Mouse (Mus musculus) ES-E14 (cell line): ENCODE measurements around the gene Asb4. TPM values are rescaled to one million over a fixed set of nuclear protein-coding genes. Genes with fewer than 3 reads are reported as not detected.

Source experiments
- DNase-seq: peaks from one replicate; pipeline ENCODE4 v3.0.0-alpha.2; 2013; ENCODE audit warnings: low read depth, low spot score
- H3K27ac ChIP-seq: 2 replicates; pipeline ENCODE4 v1.5.1; 2012; ENCODE audit warnings: low read depth, mild to moderate bottlenecking, low read length, moderate library complexity, mixed read lengths; ENCODE audit not compliant: poor library complexity, insufficient read depth, severe bottlenecking
- H3K36me3 ChIP-seq: 2 replicates; pipeline ENCODE4 v1.6.1; 2012; ENCODE audit warnings: mild to moderate bottlenecking, low read length, moderate library complexity, mixed read lengths; ENCODE audit not compliant: control insufficient read depth, poor library complexity, insufficient read depth, severe bottlenecking
- H3K4me1 ChIP-seq, 2 experiments: fragments of 150-350 bp in 1 of 2; sonication (generic) in 1 of 2; 2 replicates each; pipeline ENCODE4 v1.6.1; 2012; ENCODE audit warnings: low read length in 2 of 2, mild to moderate bottlenecking in 1 of 2, mixed read lengths in 1 of 2; ENCODE audit not compliant: control insufficient read depth in 2 of 2, insufficient read depth in 2 of 2, poor library complexity in 1 of 2
- H3K4me3 ChIP-seq, 2 experiments: fragments of 150-350 bp in 1 of 2; sonication (generic) in 1 of 2; 2 replicates each; pipeline ENCODE4 v1.5.1; 2012; ENCODE audit warnings: low read length in 2 of 2, low read depth in 1 of 2, mild to moderate bottlenecking in 1 of 2, mixed read lengths in 1 of 2; ENCODE audit not compliant: insufficient read depth in 1 of 2, poor library complexity in 1 of 2, severe bottlenecking in 1 of 2
- H3K9ac ChIP-seq: 2 replicates; pipeline ENCODE4 v1.6.1; 2012; ENCODE audit warnings: low read depth, mild to moderate bottlenecking, low read length, mixed read lengths; ENCODE audit not compliant: poor library complexity, insufficient read depth, severe bottlenecking
- H3K9me3 ChIP-seq: fragments of 150-350 bp; sonication (generic); 2 replicates; pipeline ENCODE4 v1.6.1; 2012; ENCODE audit warnings: low read depth, mild to moderate bottlenecking, low read length; ENCODE audit not compliant: control insufficient read depth, insufficient read depth
- CHD2 ChIP-seq: IDR thresholded peaks from 2 replicates; pipeline ENCODE4 v1.6.1; 2014; ENCODE audit warnings: mild to moderate bottlenecking, low read depth, low read length, inconsistent platforms
- HCFC1 ChIP-seq: IDR thresholded peaks from 2 replicates; pipeline ENCODE4 v1.6.1; 2012; ENCODE audit warnings: low read length, inconsistent platforms, borderline replicate concordance; ENCODE audit not compliant: insufficient read depth
- MAFK ChIP-seq: IDR thresholded peaks from 2 replicates; pipeline ENCODE4 v1.6.1; 2014; ENCODE audit warnings: mild to moderate bottlenecking, low read depth, low read length, inconsistent platforms; ENCODE audit not compliant: insufficient read depth
- ZC3H11A ChIP-seq: IDR thresholded peaks from 2 replicates; pipeline ENCODE4 v1.6.1; 2012; ENCODE audit warnings: low read depth, mild to moderate bottlenecking, inconsistent platforms, low read length, borderline replicate concordance
- ZNF384 ChIP-seq: IDR thresholded peaks from 2 replicates; pipeline ENCODE4 v1.6.1; 2012; ENCODE audit warnings: low read depth, low read length, inconsistent platforms
- in situ Hi-C, 2 experiments: fragments of 600-800 bp; cut with MboI; formaldehyde crosslinking; loops; one replicate each; pipeline ENCODE4 v1.15.1; 2025; ENCODE audit warnings: low sequenced_read_pairs in 2 of 2, inconsistent platforms in 1 of 2; ENCODE audit not compliant: unreplicated experiment in 2 of 2
- total RNA-seq: library from RNA; depleted of rRNA; stranded (reverse); fragments of 300-350 nt; gene quantifications from 2 replicates; pipeline ENCODE4 v1.2.3, GENCODE M21; 2012

Asb4 gene
- total RNA-seq, 1 experiment: 0.22 TPM

- in situ Hi-C loops: loop anchor here (25.0 kb wide), 2 partner anchors 265 to 715 kb away; no protein-coding TSS in a partner anchor
- H3K36me3 ChIP-seq: no peaks in the 10 kb centered on the region
- no peak overlapping the region for H3K4me3 ChIP-seq
- no peak overlapping the region for H3K9ac ChIP-seq
- peaks cover 13 to 16% of the 10 kb centered on the region in 2 experiments for H3K4me1 ChIP-seq
- no peak overlapping the region for H3K27ac ChIP-seq
- no peak for DNase-seq
- H3K9me3 ChIP-seq: no peaks in the 10 kb centered on the region
- TF ChIP-seq MAFK (no peak), ZC3H11A (no peak), CHD2 (no peak), ZNF384 (no peak), HCFC1 (no peak)
Observed at GRCm38 (mm10) chr6:5376884-5377283, 6.3 kb upstream of the Asb4 start.

- no peak overlapping the region for H3K27ac ChIP-seq
- no peaks in the 10 kb centered on the region for H3K36me3 ChIP-seq
- in situ Hi-C loops: loop anchor here (25.0 kb wide), 2 partner anchors 267 to 717 kb away; no protein-coding TSS in a partner anchor
- H3K9ac ChIP-seq: no peak overlapping the region
- TF ChIP-seq HCFC1 (no peak), MAFK (no peak), CHD2 (no peak), ZC3H11A (no peak), ZNF384 (no peak)
- no peaks in the 10 kb centered on the region for H3K9me3 ChIP-seq
- no peak overlapping the region for H3K4me3 ChIP-seq
- peaks cover 11 to 16% of the 10 kb centered on the region in 2 experiments; a peak in 3 of 4 replicates for H3K4me1 ChIP-seq
- DNase-seq: no peak
Observed at GRCm38 (mm10) chr6:5379048-5379447, 4.1 kb upstream of the Asb4 start.

- in situ Hi-C loops: loop anchor here (5.0 to 25.0 kb wide), 3 partner anchors 268 to 728 kb away; no protein-coding TSS in a partner anchor
- peak overlapping the region in 1 of 2 experiments; percentile 30; a peak in 3 of 4 replicates for H3K4me3 ChIP-seq
Observed at GRCm38 (mm10) chr6:5379781-5380623, 3.2 kb upstream of the Asb4 start.

GRCm38 (mm10) chr6:5380624-5381252 is 2.4 kb upstream of the Asb4 start:
- in situ Hi-C loops: loop anchor here (5.0 to 25.0 kb wide), 3 partner anchors 268 to 728 kb away; no protein-coding TSS in a partner anchor
- TF ChIP-seq ZNF384: no peak
- TF ChIP-seq MAFK: no peak
- Histone ChIP-seq H3K36me3 (no peaks in the 10 kb centered on the region), H3K9me3 (no peaks in the 10 kb centered on the region), H3K4me1 (peaks cover 9 to 16% of the 10 kb centered on the region in 2 experiments; a peak in 3 of 4 replicates), H3K4me3 (no peak overlapping the region; a peak in 1 of 4 replicates), H3K27ac (no peak overlapping the region), H3K9ac (no peak overlapping the region)
- no peak for DNase-seq

More at GRCm38 (mm10) chr6:5379781-5380623, 3.2 kb upstream of the Asb4 start:
- H3K4me1 ChIP-seq: peaks cover 9 to 16% of the 10 kb centered on the region in 2 experiments; a peak in 3 of 4 replicates
- H3K9me3 ChIP-seq: no peaks in the 10 kb centered on the region
- H3K27ac ChIP-seq: no peak overlapping the region
- no peaks in the 10 kb centered on the region for H3K36me3 ChIP-seq
- TF ChIP-seq CHD2: no peak
- TF ChIP-seq ZC3H11A: no peak
- TF ChIP-seq MAFK: no peak
- no peak for DNase-seq
- H3K9ac ChIP-seq: no peak overlapping the region
